Mouse (Mus musculus) midbrain, postnatal 0 days (tissue): ENCODE results near the gene Gm10447. TPM values are rescaled to one million over a fixed set of nuclear protein-coding genes. Genes with fewer than 3 reads are reported as not detected.
"Not testable (repeated sequence)": the region's sequence is repeated elsewhere in the genome, so short reads cannot be mapped to it uniquely, and the experiment has no call there.

Experiments used
- ATAC-seq: fragments of 200-750 bp; cut with Nextera tagmentation; 2 replicates; pipeline ENCODE4 v1.8.0; 2017; ENCODE audit warnings: moderate number of reproducible peaks, mild to moderate bottlenecking, moderate TSS enrichment, moderate library complexity; ENCODE audit not compliant: low FRiP score
- DNase-seq: peaks from one replicate; pipeline ENCODE4 v3.0.0-alpha.2; 2015; ENCODE audit warnings: low spot score
- H3K27ac ChIP-seq: fragments of 300-500 bp; sonication (generic); 2 replicates; pipeline ENCODE4 v1.5.1; 2014; ENCODE audit warnings: low read depth, mild to moderate bottlenecking, low read length, mixed read lengths
- H3K27me3 ChIP-seq: fragments of 300-500 bp; sonication (generic); 2 replicates; pipeline ENCODE4 v1.6.1; 2014; ENCODE audit warnings: low read length, control low read depth, mixed read lengths; ENCODE audit not compliant: insufficient read depth
- H3K36me3 ChIP-seq: fragments of 300-500 bp; sonication (generic); 2 replicates; pipeline ENCODE4 v1.6.1; 2014; ENCODE audit warnings: low read length, control low read depth, mixed read lengths; ENCODE audit not compliant: insufficient read depth
- H3K4me1 ChIP-seq: fragments of 300-500 bp; sonication (generic); 2 replicates; pipeline ENCODE4 v1.6.1; 2014; ENCODE audit warnings: mild to moderate bottlenecking, control low read depth, antibody characterized with exemption, low read length, mixed read lengths; ENCODE audit not compliant: insufficient read depth
- H3K4me2 ChIP-seq: fragments of 300-500 bp; sonication (generic); 2 replicates; pipeline ENCODE4 v1.6.1; 2014; ENCODE audit warnings: low read depth, mild to moderate bottlenecking, low read length, mixed read lengths; ENCODE audit not compliant: poor library complexity, severe bottlenecking
- H3K4me3 ChIP-seq: fragments of 300-500 bp; sonication (generic); 2 replicates; pipeline ENCODE4 v1.5.1; 2014; ENCODE audit warnings: low read depth, mild to moderate bottlenecking, low read length, moderate library complexity
- H3K9ac ChIP-seq: fragments of 300-500 bp; sonication (generic); replicated peaks from 2 replicates; pipeline ENCODE4 v1.6.1; 2014; ENCODE audit warnings: mild to moderate bottlenecking, low read length, moderate library complexity, mixed read lengths; ENCODE audit not compliant: poor library complexity, severe bottlenecking
- H3K9me3 ChIP-seq: fragments of 300-500 bp; sonication (generic); 2 replicates; pipeline ENCODE4 v1.6.1; 2016; ENCODE audit warnings: low read length, control low read depth
- CTCF ChIP-seq: IDR thresholded peaks from 2 replicates; pipeline ENCODE4 v1.5.1; 2016; ENCODE audit warnings: antibody characterized with exemption, mild to moderate bottlenecking
- WGBS: fragments of 180-500 bp; shearing (Covaris S2); extraction: QIAGEN DNeasy Blood & Tissue Kit; methylation state at CpG from one replicate; pipeline ENCODE4 v1.1.7; 2014; 5-methylcytosine and 5-hydroxymethylcytosine counted together
- polyA plus RNA-seq: library from polyadenylated mRNA; unstranded; fragments of >200 nt; fragmentation: Nextera tagmentation; extraction: Ambion mirVana; gene quantifications from 2 replicates; pipeline ENCODE4 v1.2.1, GENCODE M21; 2015
- total RNA-seq: library from RNA; depleted of rRNA; stranded (reverse); fragments of >200 nt; gene quantifications from 2 replicates; pipeline ENCODE4 v1.2.3, GENCODE M21; 2014

The Gm10447 gene
- total and polyA plus RNA-seq, 2 experiments from 2014 or later = 0.11 TPM; not detected in 1

GRCm38 (mm10) chr11:53427993-53428715, 28.8 kb downstream of the Gm10447 start:
- no peak overlapping the region for H3K4me3 ChIP-seq
- peaks cover 9% of the 10 kb centered on the region; the same call in 1 of the 2 replicates for H3K4me1 ChIP-seq
- WGBS = 97% methylated on average over 3 of the region's 3 CpGs
- peaks cover 9% of the 10 kb centered on the region for H3K36me3 ChIP-seq
- H3K27me3 ChIP-seq = no peaks in the 10 kb centered on the region
- H3K27ac ChIP-seq = no peak overlapping the region
- no peak overlapping the region for H3K4me2 ChIP-seq
- ATAC-seq (no peak), DNase-seq (no peak)
- no peak for TF ChIP-seq CTCF
- H3K9ac ChIP-seq = no peak overlapping the region
- H3K9me3 ChIP-seq = no peaks in the 10 kb centered on the region

DNA sequence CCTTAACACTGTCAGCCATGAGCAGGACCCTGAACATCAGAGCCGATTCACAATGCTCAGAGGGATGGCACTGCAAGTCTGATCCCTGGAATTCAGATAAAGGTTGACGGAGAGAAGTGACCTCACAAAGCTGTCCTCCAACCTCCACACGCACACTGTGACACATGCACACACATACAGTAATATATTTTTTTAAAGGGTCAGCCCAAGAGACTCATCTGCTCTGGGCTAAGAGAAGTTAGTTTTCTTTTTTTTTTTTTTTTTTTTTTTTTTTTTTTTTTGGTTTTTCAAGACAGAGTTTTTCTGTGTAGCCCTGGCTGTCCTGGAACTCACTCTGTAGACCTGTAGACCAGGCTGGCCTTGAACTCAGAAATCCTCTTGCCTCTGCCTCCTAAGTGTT, 30.0 kb downstream of the Gm10447 start:
- H3K4me2 ChIP-seq, DNase-seq, H3K27me3 ChIP-seq, H3K27ac ChIP-seq, ATAC-seq, H3K36me3 ChIP-seq, H3K4me1 ChIP-seq, H3K9me3 ChIP-seq, H3K9ac ChIP-seq, H3K4me3 ChIP-seq: not testable (repeated sequence)
- 90% methylated on average over 3 of the region's 3 CpGs for WGBS

- no peak for ATAC-seq
- H3K27me3 ChIP-seq = no peaks in the 10 kb centered on the region
- H3K27ac ChIP-seq = no peak overlapping the region
- H3K36me3 ChIP-seq = peaks cover 13% of the 10 kb centered on the region
- H3K9me3 ChIP-seq = no peaks in the 10 kb centered on the region
- H3K4me3 ChIP-seq = no peak overlapping the region
- H3K4me2 ChIP-seq = no peak overlapping the region
- no peak for TF ChIP-seq CTCF
- no peak overlapping the region for H3K9ac ChIP-seq
- WGBS = 85% methylated on average over 6 of the region's 6 CpGs
- no peak for DNase-seq
- peaks cover 5% of the 10 kb centered on the region; the same call in 1 of the 2 replicates for H3K4me1 ChIP-seq
Measured at GRCm38 (mm10) chr11:53425711-53426255, 31.1 kb downstream of the Gm10447 start.

- Histone ChIP-seq H3K36me3 (peaks cover 13% of the 10 kb centered on the region), H3K27ac (no peak overlapping the region), H3K4me1 (peaks cover 5% of the 10 kb centered on the region; the same call in 1 of the 2 replicates), H3K4me2 (no peak overlapping the region), H3K4me3 (no peak overlapping the region), H3K9ac (no peak overlapping the region; the same call in 1 of the 2 replicates), H3K9me3 (no peaks in the 10 kb centered on the region), H3K27me3 (no peaks in the 10 kb centered on the region)
- DNase-seq (no peak), ATAC-seq (no peak)
- WGBS = 81% methylated on average over 3 of the region's 3 CpGs
- TF ChIP-seq CTCF = no peak
Measured at GRCm38 (mm10) chr11:53425251-53425650, 31.7 kb downstream of the Gm10447 start.

- Histone ChIP-seq H3K9me3 (no peaks in the 10 kb centered on the region), H3K36me3 (peaks cover 16% of the 10 kb centered on the region), H3K27ac (no peak overlapping the region), H3K9ac (no peak overlapping the region; the same call in 1 of the 2 replicates), H3K4me3 (no peak overlapping the region), H3K27me3 (no peaks in the 10 kb centered on the region), H3K4me1 (peaks cover 5% of the 10 kb centered on the region; the same call in 1 of the 2 replicates), H3K4me2 (no peak overlapping the region)
- no peak for ATAC-seq
- no peak for DNase-seq
- WGBS = 68% methylated on average over 2 of the region's 2 CpGs
- TF ChIP-seq CTCF = no peak
Measured at GRCm38 (mm10) chr11:53424826-53425225, 32.1 kb downstream of the Gm10447 start.

GRCm38 (mm10) chr11:53423036-53423435, 33.9 kb downstream of the Gm10447 start, which contains the start of gene Leap2:
Gene Leap2 (minus strand): TSS chr11:53423170.
- no peak within 1 kb of the TSS for H3K27ac ChIP-seq
- H3K4me1 ChIP-seq = no peaks in the 10 kb centered on the region
- no peak within 1 kb of the TSS for H3K4me3 ChIP-seq
- peaks cover 21% of the 10 kb centered on the region for H3K36me3 ChIP-seq
- ATAC-seq (no peak), DNase-seq (no peak)
- no peaks in the 10 kb centered on the region for H3K9me3 ChIP-seq
- H3K4me2 ChIP-seq = no peak within 1 kb of the TSS
- 89% methylated on average over 4 of the region's 4 CpGs for WGBS
- no peaks in the 10 kb centered on the region for H3K27me3 ChIP-seq
- no peak within 1 kb of the TSS for H3K9ac ChIP-seq
- TF ChIP-seq CTCF = no peak
